Mouse (Mus musculus): Measurements from ENCODE around the gene Gm20695. TPM values are rescaled to one million over a fixed set of nuclear protein-coding genes. Genes with fewer than 3 reads are reported as not detected.

The Gm20695 gene
- polyA plus RNA-seq, 1 experiment from 2014 or later, result 1.3 TPM

Small RNA genes lying within 50 kb of the gene (microRNA-seq; reads per million reads assigned to microRNA genes)
- not detected for gene Gm23493

Other genes starting within 250 kb of the Gm20695 start
- 0.06 TPM in 1 of 2 replicates, not detected in the other for gene Mefv, start 166.6 kb upstream of the Gm20695 start, polyA plus RNA-seq (2015; fragmentation: Nextera tagmentation; extraction: Ambion mirVana)
- gene Zfp263, start 140.6 kb upstream of the Gm20695 start, polyA plus RNA-seq (2015; fragmentation: Nextera tagmentation; extraction: Ambion mirVana), result 43.8 and 51.8 TPM in 2 replicates
- gene Olfr15, start 53.8 kb upstream of the Gm20695 start, polyA plus RNA-seq (2015; fragmentation: Nextera tagmentation; extraction: Ambion mirVana), result not detected in 2 replicates
- 1.2 and 1.3 TPM in 2 replicates for gene Zfp174, start 37.4 kb upstream of the Gm20695 start, polyA plus RNA-seq (2015; fragmentation: Nextera tagmentation; extraction: Ambion mirVana)
- 50.7 and 57.6 TPM in 2 replicates for gene Naa60, start 12.3 kb upstream of the Gm20695 start, polyA plus RNA-seq (2015; fragmentation: Nextera tagmentation; extraction: Ambion mirVana)
- 5.7 and 6.7 TPM in 2 replicates for gene Zfp597, start 87 bp upstream of the Gm20695 start, polyA plus RNA-seq (2015; fragmentation: Nextera tagmentation; extraction: Ambion mirVana)
- gene 1700037C18Rik, start 24.0 kb downstream of the Gm20695 start, polyA plus RNA-seq (2015; fragmentation: Nextera tagmentation; extraction: Ambion mirVana), result 7.9 and 10.9 TPM in 2 replicates
- 24.5 and 26.5 TPM in 2 replicates for gene Cluap1, start 24.2 kb downstream of the Gm20695 start, polyA plus RNA-seq (2015; fragmentation: Nextera tagmentation; extraction: Ambion mirVana)
- 2.7 and 2.9 TPM in 2 replicates for gene Nlrc3, start 92.0 kb downstream of the Gm20695 start, polyA plus RNA-seq (2015; fragmentation: Nextera tagmentation; extraction: Ambion mirVana)
- gene Slx4, start 119.1 kb downstream of the Gm20695 start, polyA plus RNA-seq (2015; fragmentation: Nextera tagmentation; extraction: Ambion mirVana), result 21.6 and 25.8 TPM in 2 replicates
- gene Dnase1, start 152.3 kb downstream of the Gm20695 start, polyA plus RNA-seq (2015; fragmentation: Nextera tagmentation; extraction: Ambion mirVana), result 6.5 and 7.8 TPM in 2 replicates
- 126 and 128 TPM in 2 replicates for gene Trap1, start 193.2 kb downstream of the Gm20695 start, polyA plus RNA-seq (2015; fragmentation: Nextera tagmentation; extraction: Ambion mirVana)